Mouse (Mus musculus): ENCODE measurements at regions not wholly inside any gene's neighbourhood (a gene's known extent, or its start where the extent isn't known, plus 50 kb on each side); places are given as distances from the start of the nearest gene placed in this dataset.

DNA sequence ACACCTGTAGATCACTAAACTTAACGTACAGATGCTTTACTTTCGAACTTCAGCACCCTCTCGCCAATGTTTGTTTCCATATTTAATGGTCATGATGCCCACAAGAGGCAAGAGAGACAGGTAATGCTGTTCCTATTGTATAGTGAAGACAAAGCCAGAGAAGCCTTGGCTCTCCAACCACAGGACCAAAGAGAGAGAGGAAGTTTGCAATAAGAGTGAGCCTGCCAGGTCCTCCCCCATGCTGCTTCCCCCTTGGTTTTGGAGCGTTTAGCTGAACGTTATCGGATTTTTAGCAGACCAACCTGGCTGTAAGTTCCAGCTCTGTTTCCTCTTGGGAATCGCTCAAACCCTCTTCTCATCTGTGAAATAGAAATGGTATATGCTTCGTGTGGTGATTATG lies 150.1 kb upstream of the Bmper start:
- H3K4me2 ChIP-seq (ENCODE audit: low read depth) = no peak overlapping the region
- DNase-seq (ENCODE audit: low read depth in 3 of 3, low spot score in 3 of 3) (no peak), ATAC-seq (ENCODE audit: insufficient read depth) (no peak)
- WGBS (ENCODE audit: insufficient replicate concordance) = 39% methylated on average over 8 of the region's 8 CpGs
- no peaks in the 10 kb centered on the region for H3K9me3 ChIP-seq (ENCODE audit: control insufficient read depth, low read length)
- TF ChIP-seq EP300 (IDR thresholded peaks at IDR 0.05; ENCODE audit: low read depth) = no peak
- TF ChIP-seq CTCF (IDR thresholded peaks at IDR 0.05; ENCODE audit: low read depth) = no peak
- H3K27me3 ChIP-seq (ENCODE audit: control insufficient read depth, insufficient read depth, low read length) = no peaks in the 10 kb centered on the region
- H3K36me3 ChIP-seq (replicated peaks; ENCODE audit: control insufficient read depth, insufficient read depth, low read depth) = no peaks in the 10 kb centered on the region
- H3K27ac ChIP-seq = no peak overlapping the region
- no peak overlapping the region for H3K9ac ChIP-seq (replicated peaks)
- H3K4me3 ChIP-seq (ENCODE audit: insufficient read depth in 1 of 2, low read depth in 2 of 2, low read length in 2 of 2) = no peak overlapping the region
- no peaks in the 10 kb centered on the region for H3K4me1 ChIP-seq (replicated peaks; ENCODE audit: control insufficient read depth in 2 of 2, insufficient read depth in 2 of 2, low read length in 1 of 2)

DNA sequence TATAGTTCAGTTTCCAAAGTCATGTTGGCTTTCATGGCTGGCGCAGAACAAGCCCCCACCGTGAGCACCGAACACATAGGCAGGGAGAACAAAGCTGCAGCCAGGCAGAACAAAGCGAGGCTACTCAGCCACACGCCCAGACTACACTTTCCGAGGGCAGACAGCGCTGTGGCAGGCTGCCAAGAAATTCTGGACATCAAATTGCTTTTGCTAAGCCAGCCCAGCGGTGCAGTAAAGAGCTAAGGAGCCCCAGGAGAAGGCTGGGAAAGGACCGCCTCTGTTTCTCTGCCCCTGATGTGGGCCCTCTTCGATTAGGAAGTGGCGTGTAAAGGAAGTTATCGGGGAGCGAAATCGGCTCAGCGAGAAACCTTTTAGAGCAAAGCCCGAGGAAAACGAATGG lies 139.3 kb upstream of the Bmper start:
- no peak overlapping the region for H3K9ac ChIP-seq (replicated peaks)
- H3K4me1 ChIP-seq (replicated peaks; ENCODE audit: control insufficient read depth in 2 of 2, insufficient read depth in 2 of 2, low read length in 1 of 2) = peaks cover 0 to 2% of the 10 kb centered on the region in 2 experiments; a peak in 1 of 4 replicates
- H3K27ac ChIP-seq = no peak overlapping the region
- DNase-seq (ENCODE audit: low read depth in 3 of 3, low spot score in 3 of 3) = no peak
- no peak for ATAC-seq (ENCODE audit: insufficient read depth)
- H3K9me3 ChIP-seq (ENCODE audit: control insufficient read depth, low read length) = no peaks in the 10 kb centered on the region
- no peak overlapping the region for H3K4me2 ChIP-seq (ENCODE audit: low read depth)
- 42% methylated on average over 17 of the region's 17 CpGs for WGBS (ENCODE audit: insufficient replicate concordance)
- TF ChIP-seq EP300 (IDR thresholded peaks at IDR 0.05; ENCODE audit: low read depth) (no peak), CTCF (IDR thresholded peaks at IDR 0.05; ENCODE audit: low read depth) (no peak)
- no peaks in the 10 kb centered on the region for H3K27me3 ChIP-seq (ENCODE audit: control insufficient read depth, insufficient read depth, low read length)
- no peak overlapping the region for H3K4me3 ChIP-seq (ENCODE audit: insufficient read depth in 1 of 2, low read depth in 2 of 2, low read length in 2 of 2)
- no peaks in the 10 kb centered on the region for H3K36me3 ChIP-seq (replicated peaks; ENCODE audit: control insufficient read depth, insufficient read depth, low read depth)

DNA sequence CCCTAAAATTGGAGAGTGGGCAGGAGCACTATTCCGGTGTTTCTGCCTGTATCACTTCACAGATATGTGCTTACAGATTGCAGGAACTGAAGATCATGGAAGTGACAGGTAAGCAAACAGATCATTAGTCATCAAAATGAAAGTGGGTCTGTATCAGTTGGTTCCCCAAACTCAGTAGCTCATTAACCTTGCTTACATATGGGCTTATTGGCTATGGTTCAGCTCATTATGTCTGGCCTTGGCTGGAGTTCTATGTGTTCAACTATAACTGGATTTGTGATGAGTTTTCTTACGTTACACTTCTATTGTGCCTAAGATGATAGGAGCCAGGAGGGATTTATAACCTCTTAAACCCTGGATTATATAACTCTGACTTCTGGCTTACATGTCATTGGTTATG lies 133.5 kb upstream of the Bmper start:
- no peak for TF ChIP-seq EP300 (IDR thresholded peaks at IDR 0.05; ENCODE audit: low read depth)
- no peak for TF ChIP-seq CTCF (IDR thresholded peaks at IDR 0.05; ENCODE audit: low read depth)
- H3K27me3 ChIP-seq (ENCODE audit: control insufficient read depth, insufficient read depth, low read length) = no peaks in the 10 kb centered on the region
- no peaks in the 10 kb centered on the region for H3K36me3 ChIP-seq (replicated peaks; ENCODE audit: control insufficient read depth, insufficient read depth, low read depth)
- no peaks in the 10 kb centered on the region for H3K9me3 ChIP-seq (ENCODE audit: control insufficient read depth, low read length)
- 65% methylated on average over 2 of the region's 2 CpGs for WGBS (ENCODE audit: insufficient replicate concordance)
- no peak overlapping the region for H3K27ac ChIP-seq
- no peak for ATAC-seq (ENCODE audit: insufficient read depth)
- DNase-seq (ENCODE audit: low read depth in 3 of 3, low spot score in 3 of 3) = no peak
- H3K4me2 ChIP-seq (ENCODE audit: low read depth) = no peak overlapping the region
- H3K4me1 ChIP-seq (replicated peaks; ENCODE audit: control insufficient read depth in 2 of 2, insufficient read depth in 2 of 2, low read length in 1 of 2) = peaks cover 0 to 2% of the 10 kb centered on the region in 2 experiments; a peak in 1 of 4 replicates
- no peak overlapping the region for H3K9ac ChIP-seq (replicated peaks)
- no peak overlapping the region for H3K4me3 ChIP-seq (ENCODE audit: insufficient read depth in 1 of 2, low read depth in 2 of 2, low read length in 2 of 2)

DNA sequence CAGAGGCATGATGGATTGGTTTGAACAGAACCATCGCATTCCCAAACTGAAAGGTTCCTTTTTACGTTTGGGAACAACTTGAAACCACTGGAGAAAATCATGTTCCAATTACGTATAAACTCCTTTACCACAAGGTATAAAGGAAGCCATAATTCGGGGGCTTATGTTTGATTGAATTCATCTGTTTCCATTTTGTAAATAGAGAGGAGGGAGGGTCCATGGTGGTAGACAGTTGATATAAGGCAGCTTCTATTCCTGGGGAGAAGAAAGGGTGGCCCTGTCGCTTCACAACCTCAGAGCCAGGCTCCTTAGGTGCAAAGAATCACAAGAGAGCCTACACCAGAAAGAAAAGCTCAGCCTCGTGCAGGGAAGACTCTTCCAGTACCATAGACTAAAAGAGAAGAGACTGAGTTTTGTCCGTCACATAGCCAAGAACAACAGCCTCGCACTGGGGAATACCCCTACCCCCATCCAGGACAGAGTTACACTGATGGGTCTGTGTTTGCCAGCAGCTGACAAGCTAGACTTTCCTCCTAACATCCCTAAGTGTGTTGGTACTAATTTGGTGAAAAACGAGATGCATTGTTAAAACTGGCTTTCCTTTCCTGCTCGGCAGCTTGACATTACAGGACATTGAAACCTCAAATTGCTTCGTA lies 125.6 kb upstream of the Bmper start:
- DNase-seq (ENCODE audit: low read depth in 3 of 3, low spot score in 3 of 3) = no peak
- ATAC-seq (ENCODE audit: insufficient read depth) = no peak
- Histone ChIP-seq H3K4me3 (ENCODE audit: insufficient read depth in 1 of 2, low read depth in 2 of 2, low read length in 2 of 2) (no peak overlapping the region), H3K36me3 (replicated peaks; ENCODE audit: control insufficient read depth, insufficient read depth, low read depth) (no peaks in the 10 kb centered on the region), H3K9ac (replicated peaks) (no peak overlapping the region), H3K4me1 (replicated peaks; ENCODE audit: control insufficient read depth in 2 of 2, insufficient read depth in 2 of 2, low read length in 1 of 2) (no peaks in the 10 kb centered on the region), H3K9me3 (ENCODE audit: control insufficient read depth, low read length) (no peaks in the 10 kb centered on the region), H3K27me3 (ENCODE audit: control insufficient read depth, insufficient read depth, low read length) (no peaks in the 10 kb centered on the region), H3K4me2 (ENCODE audit: low read depth) (no peak overlapping the region), H3K27ac (no peak overlapping the region)
- 58% methylated on average over 11 of the region's 11 CpGs for WGBS (ENCODE audit: insufficient replicate concordance)
- TF ChIP-seq EP300 (IDR thresholded peaks at IDR 0.05; ENCODE audit: low read depth) (no peak), CTCF (IDR thresholded peaks at IDR 0.05; ENCODE audit: low read depth) (no peak)

DNA sequence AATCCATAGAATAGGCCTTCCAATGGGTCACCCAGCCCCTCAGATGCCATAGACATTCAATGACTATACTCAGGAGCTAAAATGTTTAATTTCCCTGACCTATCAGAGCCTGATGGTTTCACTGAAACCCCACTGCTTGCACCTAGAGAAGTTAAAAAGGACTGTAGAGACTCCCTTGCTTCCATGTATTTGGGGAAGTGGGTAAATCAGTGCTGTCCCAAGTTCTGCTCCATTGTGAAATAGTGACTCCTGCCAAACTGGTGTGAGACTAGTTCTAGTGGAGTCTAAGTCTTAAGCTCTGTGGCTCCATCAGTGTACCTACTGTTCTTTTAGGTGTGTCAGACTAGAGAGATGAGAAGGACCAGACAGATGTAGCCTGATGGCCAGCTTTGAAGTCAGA lies 121.3 kb upstream of the Bmper start:
- no peak overlapping the region for H3K4me3 ChIP-seq (ENCODE audit: insufficient read depth in 1 of 2, low read depth in 2 of 2, low read length in 2 of 2)
- H3K27ac ChIP-seq = no peak overlapping the region
- TF ChIP-seq CTCF (IDR thresholded peaks at IDR 0.05; ENCODE audit: low read depth) = no peak
- no peak for TF ChIP-seq EP300 (IDR thresholded peaks at IDR 0.05; ENCODE audit: low read depth)
- no peaks in the 10 kb centered on the region for H3K27me3 ChIP-seq (ENCODE audit: control insufficient read depth, insufficient read depth, low read length)
- H3K4me2 ChIP-seq (ENCODE audit: low read depth) = no peak overlapping the region
- no peak overlapping the region for H3K9ac ChIP-seq (replicated peaks)
- ATAC-seq (ENCODE audit: insufficient read depth) = no peak
- no peaks in the 10 kb centered on the region for H3K4me1 ChIP-seq (replicated peaks; ENCODE audit: control insufficient read depth in 2 of 2, insufficient read depth in 2 of 2, low read length in 1 of 2)
- H3K36me3 ChIP-seq (replicated peaks; ENCODE audit: control insufficient read depth, insufficient read depth, low read depth) = no peaks in the 10 kb centered on the region
- no peak for DNase-seq (ENCODE audit: low read depth in 3 of 3, low spot score in 3 of 3)
- H3K9me3 ChIP-seq (ENCODE audit: control insufficient read depth, low read length) = no peaks in the 10 kb centered on the region

Measured in liver, embryonic 14.5 days (tissue).